Mouse (Mus musculus) frontal cortex, adult 2 months (tissue): ENCODE measurements around the gene Brd3. TPM values are rescaled to one million over a fixed set of nuclear protein-coding genes. Genes with fewer than 3 reads are reported as not detected.

ENCODE experiments used
- DNase-seq, 2 experiments: peaks; one replicate each; pipeline ENCODE4 v3.0.0; 2022; ENCODE audit warnings: low spot score in 1 of 2; ENCODE audit errors: extremely low spot score in 1 of 2
- polyA plus RNA-seq: library from polyadenylated mRNA; depleted of rRNA; stranded (reverse); fragments of >200 nt; gene quantifications from 2 replicates; pipeline ENCODE4 v1.2.3, GENCODE M21; 2012

The Brd3 gene
- polyA plus RNA-seq, 1 experiment = 29.6 TPM

- peak; percentile 70 to 88 for DNase-seq
Observed at GRCm38 (mm10) chr2:27430621-27431020, 76.8 kb downstream of the Brd3 start.

GRCm38 (mm10) chr2:27428071-27428470 lies 79.4 kb downstream of the Brd3 start:
- DNase-seq = peak; percentile 49 to 94

- peak; percentile 57 to 84 for DNase-seq
Observed at GRCm38 (mm10) chr2:27426855-27427457, 80.5 kb downstream of the Brd3 start, which contains the start of gene Vav2. Gene Vav2, minus strand, starts transcription at chr2:27427033.

GRCm38 (mm10) chr2:27426406-27426854 lies 81.0 kb downstream of the Brd3 start:
- no peak for DNase-seq

GRCm38 (mm10) chr2:27425751-27426405 lies 81.6 kb downstream of the Brd3 start:
- no peak for DNase-seq

GRCm38 (mm10) chr2:27425161-27425611 lies 82.3 kb downstream of the Brd3 start:
- no peak for DNase-seq

- DNase-seq = no peak
Observed at GRCm38 (mm10) chr2:27423596-27423995, 83.9 kb downstream of the Brd3 start.

- peak in 1 of 2 experiments; percentile 63 for DNase-seq
Observed at GRCm38 (mm10) chr2:27421293-27422068, 86.0 kb downstream of the Brd3 start.

- DNase-seq = no peak
Observed at GRCm38 (mm10) chr2:27418577-27419070, 88.8 kb downstream of the Brd3 start.

GRCm38 (mm10) chr2:27417648-27418153 lies 89.8 kb downstream of the Brd3 start:
- DNase-seq = no peak

- DNase-seq = no peak
Observed at GRCm38 (mm10) chr2:27416425-27416824, 91.0 kb downstream of the Brd3 start.

- no peak for DNase-seq
Observed at GRCm38 (mm10) chr2:27415060-27415783, 92.2 kb downstream of the Brd3 start.

GRCm38 (mm10) chr2:27413936-27414657 lies 93.4 kb downstream of the Brd3 start:
- DNase-seq = no peak

GRCm38 (mm10) chr2:27413582-27413935 lies 93.9 kb downstream of the Brd3 start:
- no peak for DNase-seq

- DNase-seq = no peak
Observed at GRCm38 (mm10) chr2:27412245-27412800, 95.1 kb downstream of the Brd3 start.

- no peak for DNase-seq
Observed at GRCm38 (mm10) chr2:27411688-27412174, 95.7 kb downstream of the Brd3 start.

GRCm38 (mm10) chr2:27410518-27411140 lies 96.8 kb downstream of the Brd3 start:
- DNase-seq = no peak

GRCm38 (mm10) chr2:27408194-27408593 lies 99.3 kb downstream of the Brd3 start:
- DNase-seq = no peak

- peak in 1 of 2 experiments; percentile 33 for DNase-seq
Observed at GRCm38 (mm10) chr2:27406928-27407327, 100.5 kb downstream of the Brd3 start.
